Mouse (Mus musculus): ENCODE measurements at regions not wholly inside any gene's neighbourhood (a gene's known extent, or its start where the extent isn't known, plus 50 kb on each side); places are given as distances from the start of the nearest gene placed in this dataset.

DNA sequence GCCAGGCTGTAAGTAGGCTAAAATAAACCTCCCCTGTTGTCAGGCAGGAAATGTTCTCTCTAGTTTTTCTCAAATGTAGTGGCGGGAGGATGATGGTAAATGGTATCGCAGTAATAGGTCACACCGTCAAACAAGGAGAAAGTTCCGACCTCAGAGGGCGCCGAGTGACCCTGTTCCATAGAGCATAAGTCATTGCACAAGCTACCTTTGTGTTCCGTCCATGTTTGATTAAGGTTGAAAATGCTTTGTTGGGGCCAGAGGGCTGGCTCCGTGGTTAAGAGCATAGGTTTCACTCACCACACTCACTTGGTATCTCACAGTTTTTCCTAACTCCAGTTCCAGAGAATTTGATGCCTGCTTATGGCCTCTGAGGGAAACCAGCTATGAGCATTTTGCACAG is 920.4 kb upstream of the Adgrl2 start:
- no peak for TF ChIP-seq POLR2A (IDR thresholded peaks at IDR 0.05; ENCODE audit: extremely low read depth, insufficient read depth, low read length)
- TF ChIP-seq CTCF (IDR thresholded peaks at IDR 0.05; ENCODE audit: low read depth, low read length): no peak
